Mouse (Mus musculus) cerebellum, postnatal 36 days (tissue): Measurements from ENCODE around the gene Ptpa.
"Not testable (repeated sequence)": the region's sequence is repeated elsewhere in the genome, so short reads cannot be mapped to it uniquely, and the experiment has no call there.

Source experiments
- DNase-seq, 2 experiments: peaks; one replicate each; pipeline ENCODE4 v3.0.0; 2021 to 2022; ENCODE audit warnings: mixed read lengths in 2 of 2

Ptpa gene

GRCm38 (mm10) chr2:30402843-30403242 is 13.0 kb upstream of the Ptpa start:
- no peak for DNase-seq

GRCm38 (mm10) chr2:30403870-30404269 is 12.0 kb upstream of the Ptpa start:
- peak in 1 of 2 experiments; percentile 40 for DNase-seq

- DNase-seq, result no peak
Measured at GRCm38 (mm10) chr2:30407221-30407620, 8.6 kb upstream of the Ptpa start.

- no peak for DNase-seq
Measured at GRCm38 (mm10) chr2:30407778-30408177, 8.1 kb upstream of the Ptpa start.

GRCm38 (mm10) chr2:30408452-30409100 is 7.3 kb upstream of the Ptpa start:
- DNase-seq, result no peak

GRCm38 (mm10) chr2:30409454-30410176 is 6.2 kb upstream of the Ptpa start:
- no peak for DNase-seq

GRCm38 (mm10) chr2:30413038-30413973 is 2.5 kb upstream of the Ptpa start:
- DNase-seq, result peak; percentile 31 to 32

GRCm38 (mm10) chr2:30414101-30414500 is 1.7 kb upstream of the Ptpa start:
- peak; percentile 54 to 55 for DNase-seq

- DNase-seq, result no peak
Measured at GRCm38 (mm10) chr2:30414681-30415080, 1.2 kb upstream of the Ptpa start.

GRCm38 (mm10) chr2:30415157-30415935 is 493 bp upstream of the Ptpa start, which contains the start of gene Crat:
Gene Crat (minus strand): TSS chr2:30415813.
- DNase-seq, result peak; percentile 89 to 94

GRCm38 (mm10) chr2:30416649-30416965 is 768 bp downstream of the Ptpa start:
- DNase-seq, result no peak

GRCm38 (mm10) chr2:30417154-30417553 is 1.3 kb downstream of the Ptpa start:
- DNase-seq, result not testable (repeated sequence)

GRCm38 (mm10) chr2:30417595-30418165 is 1.8 kb downstream of the Ptpa start:
- no peak for DNase-seq

GRCm38 (mm10) chr2:30418259-30418658 is 2.4 kb downstream of the Ptpa start:
- no peak for DNase-seq

- no peak for DNase-seq
Measured at GRCm38 (mm10) chr2:30419112-30419511, 3.3 kb downstream of the Ptpa start.

- no peak for DNase-seq
Measured at GRCm38 (mm10) chr2:30421432-30421831, 5.6 kb downstream of the Ptpa start.

GRCm38 (mm10) chr2:30429156-30429555 is 13.3 kb downstream of the Ptpa start:
- DNase-seq, result peak in 1 of 2 experiments; percentile 41

- DNase-seq, result peak; percentile 74 to 79
Measured at GRCm38 (mm10) chr2:30435326-30436155, 19.7 kb downstream of the Ptpa start.

- DNase-seq, result no peak
Measured at GRCm38 (mm10) chr2:30436156-30436545, 20.3 kb downstream of the Ptpa start.

- DNase-seq, result no peak
Measured at GRCm38 (mm10) chr2:30436809-30437208, 21.0 kb downstream of the Ptpa start.

GRCm38 (mm10) chr2:30437791-30438190 is 22.0 kb downstream of the Ptpa start:
- no peak for DNase-seq
